In genomic region chr1:182573856-182574665, GRCm38 (mm10) we compare ENCODE assay signal across 15 mouse cellular contexts. TPM values are rescaled to one million over a fixed set of nuclear protein-coding genes. Genes with fewer than 3 reads are reported as not detected.
DNase-seq lines count a peak whose midpoint lies in the region; ATAC-seq and TF ChIP-seq lines count a peak whose summit lies in the region.
"Had no signal": no experiment of that assay in that cellular context is flagged by ENCODE, and none has a peak within 500 bp of the region (broad histone marks: within the 10 kb centered on the region; RNA-seq: fewer than 3 reads in every experiment).

No protein-coding gene starts in this region.

- intact Hi-C loops in heart, postnatal 36 days (cut with DNase I) = no loop called here

- peak; percentile 59 for ATAC-seq in midbrain, embryonic 12.5 days (ENCODE audit: low FRiP score, low read depth)
- ATAC-seq: liver, postnatal 0 days had no signal

- H3K36me3 ChIP-seq in hindbrain, embryonic 10.5 days = no peaks in the 10 kb centered on the region
- no peaks in the 10 kb centered on the region for H3K36me3 ChIP-seq in midbrain, embryonic 12.5 days
- H3K36me3 ChIP-seq: intestine, embryonic 15.5 days had no signal

- H3K9ac ChIP-seq in midbrain, embryonic 12.5 days (replicated peaks) = no peak overlapping the region
- H3K9ac ChIP-seq: intestine, embryonic 15.5 days; liver, postnatal 0 days had no signal

- H3K4me1 ChIP-seq in hindbrain, embryonic 10.5 days (replicated peaks) = peaks cover 18% of the 10 kb centered on the region
- H3K4me1 ChIP-seq in midbrain, embryonic 12.5 days = peaks cover 22% of the 10 kb centered on the region

- DNase-seq in brain, embryonic 14.5 days (ENCODE audit: low read depth) = peak; percentile 90
- DNase-seq in embryo, embryonic 10 days (ENCODE audit: low spot score) = peak; percentile 68
- DNase-seq in hindbrain, embryonic 10.5 days (ENCODE audit: low spot score) = peak; percentile 46
- no peak for DNase-seq in spleen, postnatal 10 days (ENCODE audit: low spot score in 2 of 2)
- DNase-seq in cerebellum, adult 9-10 months = no peak
- no peak for DNase-seq in cerebellum, postnatal 4 days (ENCODE audit: low spot score in 2 of 2)
- DNase-seq in heart, postnatal 36 days = no peak
- DNase-seq: cerebellum, adult 18-20 months; liver, postnatal 0 days had no signal

- TF ChIP-seq CTCF in brain, embryonic 14.5 days (IDR thresholded peaks at IDR 0.05; ENCODE audit: borderline replicate concordance, extremely low read depth, insufficient read depth, insufficient read length) = no peak

- no peak overlapping the region for H3K4me3 ChIP-seq in hindbrain, embryonic 10.5 days
- no peak overlapping the region for H3K4me3 ChIP-seq in midbrain, embryonic 12.5 days
- H3K4me3 ChIP-seq: erythroblast, embryonic 14.5 days; intestine, embryonic 15.5 days; myocyte had no signal

- no peak for TF ChIP-seq POLR2A in brain, embryonic 14.5 days (IDR thresholded peaks at IDR 0.05; ENCODE audit: borderline replicate concordance, extremely low read depth, insufficient read depth, insufficient read length, poor library complexity, severe bottlenecking)

- no peaks in the 10 kb centered on the region for H3K9me3 ChIP-seq in hindbrain, embryonic 10.5 days
- no peaks in the 10 kb centered on the region for H3K9me3 ChIP-seq in midbrain, embryonic 12.5 days
- H3K9me3 ChIP-seq: intestine, embryonic 15.5 days had no signal

- WGBS in hindbrain, embryonic 10.5 days = 15% methylated on average over 8 of the region's 8 CpGs
- 6% methylated on average over 8 of the region's 8 CpGs for WGBS in midbrain, embryonic 12.5 days

- peaks cover 29% of the 10 kb centered on the region for H3K27me3 ChIP-seq in hindbrain, embryonic 10.5 days (ENCODE audit: insufficient read depth, poor library complexity, severe bottlenecking)
- H3K27me3 ChIP-seq in midbrain, embryonic 12.5 days = peaks cover 50% of the 10 kb centered on the region
- H3K27me3 ChIP-seq: intestine, embryonic 15.5 days had no signal

- H3K27ac ChIP-seq in hindbrain, embryonic 10.5 days = peak overlapping the region; percentile 79
- H3K27ac ChIP-seq in midbrain, embryonic 12.5 days (replicated peaks) = peak overlapping the region; percentile 75
- H3K27ac ChIP-seq: intestine, embryonic 15.5 days had no signal

- 0 out of 2 replicates have a peak overlapping the region, but pooled peaks have one; percentile 11 for H3K4me2 ChIP-seq in midbrain, embryonic 12.5 days (replicated peaks)
- H3K4me2 ChIP-seq: intestine, embryonic 15.5 days had no signal

RNA-seq across cellular contexts. Expression of gene Capn8, which starts 9.3 kb away (rescaled TPM):
- 0.11 and 0.13 TPM in 2 replicates for polyA plus RNA-seq in brain, embryonic 14.5 days (2012; rRNA removed)
- 0.08 TPM in 1 of 2 replicates, not detected in the other for polyA plus RNA-seq in hindbrain, embryonic 10.5 days (2016; fragmentation: Nextera tagmentation; extraction: Ambion mirVana)
- 0.06 and 0.16 TPM in 2 replicates for polyA plus RNA-seq in midbrain, embryonic 12.5 days (2016; fragmentation: Nextera tagmentation; extraction: Ambion mirVana)
- total RNA-seq in heart, postnatal 36 days (2021) = not detected
- total RNA-seq: ES-E14; granulocyte monocyte progenitor cell, adult 5-6 weeks had no signal
- polyA plus RNA-seq: erythroblast, embryonic 14.5 days; liver, postnatal 0 days; myocyte had no signal

RNA-seq across cellular contexts. Expression of gene Capn2, which starts 56.7 kb away (rescaled TPM):
- 39.5 and 56.5 TPM in 2 replicates for polyA plus RNA-seq in brain, embryonic 14.5 days (2012; rRNA removed)
- 91.3 and 105 TPM in 2 replicates for polyA plus RNA-seq in hindbrain, embryonic 10.5 days (2016; fragmentation: Nextera tagmentation; extraction: Ambion mirVana)
- polyA plus RNA-seq in midbrain, embryonic 12.5 days (2016; fragmentation: Nextera tagmentation; extraction: Ambion mirVana) = 104 and 111 TPM in 2 replicates
- 10 to 100 TPM; 58.7 to 79.0 TPM for total RNA-seq in heart, postnatal 36 days (2021)

Comparison
In these comparisons a context has a peak if more than half of its experiments do, and no peak if none do; other contexts are left out.
1. DNase-seq: peak in brain, embryonic 14.5 days (single experiment), embryo, embryonic 10 days (single experiment) and hindbrain, embryonic 10.5 days (single experiment); none in spleen, postnatal 10 days (0 of 2), cerebellum, adult 9-10 months (single experiment), cerebellum, postnatal 4 days (0 of 2) and heart, postnatal 36 days (0 of 2).